Mouse (Mus musculus) induced T-regulatory cell, adult 2 months (primary cell): ENCODE results near the gene Mrpl36.
A peak's percentile ranks its signal among the peaks of the same experiment; 100 is the strongest.

Experiments
- DNase-seq: peaks from one replicate; pipeline ENCODE4 v3.0.0-alpha.2; 2012; ENCODE audit warnings: low read depth

The Mrpl36 gene

DNA sequence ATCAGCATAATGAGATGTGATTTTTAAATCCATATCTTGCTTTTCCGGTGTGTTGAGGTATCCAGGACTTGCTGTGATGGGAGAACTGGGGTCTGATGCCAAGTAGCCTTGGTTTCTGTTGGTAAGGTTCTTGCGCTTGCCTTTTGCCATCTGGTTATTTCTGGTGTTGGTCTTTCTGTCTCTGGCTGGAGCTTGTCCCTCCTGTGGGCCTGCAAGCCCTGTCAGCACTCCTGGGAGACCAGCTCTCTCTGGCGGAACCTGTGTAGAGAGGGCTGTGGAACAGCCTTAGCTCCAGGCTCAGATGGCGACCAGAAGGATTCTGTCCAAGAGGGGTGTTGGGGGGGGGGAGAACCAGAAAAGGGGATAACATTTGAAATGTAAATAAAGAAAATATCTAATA, 18.4 kb downstream of the Mrpl36 start:
- DNase-seq = no peak

DNA sequence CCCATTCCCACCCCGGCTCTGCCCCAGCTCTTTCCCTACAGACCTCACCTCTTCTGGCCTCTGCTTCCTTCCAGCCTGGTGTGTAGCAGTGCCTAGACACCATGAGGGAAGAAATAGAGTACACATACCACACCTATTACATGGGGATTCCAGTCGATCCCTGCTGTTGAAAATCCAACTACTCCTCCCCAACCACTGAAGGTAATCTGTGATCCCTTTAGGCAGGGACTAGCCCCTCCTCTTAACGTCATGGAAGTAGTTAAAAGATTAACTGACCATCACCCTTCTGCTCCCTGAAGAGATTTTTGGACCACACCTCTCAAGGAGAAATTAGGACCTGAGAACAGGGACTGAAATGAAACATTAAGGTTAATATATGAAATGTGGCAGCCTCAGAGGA, 18.9 kb downstream of the Mrpl36 start:
- DNase-seq = no peak

DNA sequence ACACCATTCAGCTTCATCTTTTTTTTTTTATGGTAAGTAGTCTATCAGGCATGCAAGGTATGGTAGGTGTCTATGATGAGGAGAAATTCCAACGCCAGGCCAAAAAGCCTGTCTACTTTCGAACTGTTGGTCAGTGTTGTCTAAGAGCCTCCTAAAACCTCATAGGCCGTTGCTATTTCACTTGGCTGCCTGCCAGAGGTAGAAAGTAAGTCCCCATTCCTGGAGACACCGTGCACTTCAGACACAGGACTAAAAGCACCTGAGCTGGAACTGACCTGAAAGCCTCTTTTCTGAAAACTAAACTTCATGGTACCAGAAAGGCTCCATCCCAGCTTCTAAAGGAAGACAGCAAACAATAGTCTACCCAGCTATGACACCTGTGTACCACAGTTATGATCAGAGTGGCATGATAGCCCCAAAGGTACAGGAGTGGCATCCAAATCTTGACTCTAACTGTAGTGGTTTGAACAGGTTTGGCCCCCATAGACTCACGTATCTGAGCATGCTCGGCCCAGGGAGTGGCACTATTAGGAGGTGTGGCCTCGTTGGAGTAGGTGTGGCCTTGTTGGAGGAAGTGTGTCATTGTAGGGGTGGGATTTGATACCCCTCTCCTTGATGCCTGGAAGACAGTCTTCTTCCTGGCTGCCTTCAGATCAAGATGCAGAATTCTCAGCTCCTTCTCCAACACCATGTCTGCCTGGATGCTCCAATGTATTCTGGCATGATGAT, 19.8 kb downstream of the Mrpl36 start:
- DNase-seq = no peak

DNA sequence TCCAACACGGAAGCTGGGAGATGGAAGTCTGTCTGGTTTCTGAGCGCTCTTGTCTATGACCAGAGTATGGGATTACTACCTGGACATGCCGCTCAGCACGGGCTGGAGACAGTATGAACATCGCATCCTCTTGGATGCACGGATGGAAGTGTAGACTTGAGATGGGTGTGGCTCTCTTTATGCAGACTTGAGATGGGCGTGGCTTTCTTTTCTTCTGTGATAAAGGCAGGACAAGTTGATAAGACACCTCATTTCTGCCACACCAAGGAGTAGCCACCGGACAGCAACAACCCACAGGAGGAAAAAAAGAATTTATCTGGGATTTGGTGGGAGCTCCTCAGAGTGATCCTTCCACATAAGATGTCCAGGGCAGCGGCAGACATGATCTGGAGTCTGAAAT, 22.4 kb downstream of the Mrpl36 start:
- no peak for DNase-seq

DNA sequence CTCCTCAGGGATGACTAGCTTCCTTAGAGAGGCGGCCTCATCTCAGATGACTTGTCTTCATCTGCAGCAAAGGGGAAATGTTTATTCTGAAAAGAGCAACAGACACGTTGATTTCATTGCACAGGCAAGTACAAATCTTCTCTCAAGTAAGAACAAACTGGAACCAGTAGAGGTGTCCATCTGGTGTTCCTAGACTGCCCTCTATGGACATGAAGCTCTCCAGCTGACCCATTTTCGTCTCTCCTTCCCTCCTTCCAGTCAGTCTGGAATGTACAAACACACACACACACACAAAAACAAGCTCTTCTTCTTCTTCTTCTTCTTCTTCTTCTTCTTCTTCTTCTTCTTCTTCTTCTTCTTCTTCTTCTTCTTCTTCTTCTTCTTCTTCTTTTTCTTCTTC, 23.6 kb downstream of the Mrpl36 start:
- no peak for DNase-seq

DNA sequence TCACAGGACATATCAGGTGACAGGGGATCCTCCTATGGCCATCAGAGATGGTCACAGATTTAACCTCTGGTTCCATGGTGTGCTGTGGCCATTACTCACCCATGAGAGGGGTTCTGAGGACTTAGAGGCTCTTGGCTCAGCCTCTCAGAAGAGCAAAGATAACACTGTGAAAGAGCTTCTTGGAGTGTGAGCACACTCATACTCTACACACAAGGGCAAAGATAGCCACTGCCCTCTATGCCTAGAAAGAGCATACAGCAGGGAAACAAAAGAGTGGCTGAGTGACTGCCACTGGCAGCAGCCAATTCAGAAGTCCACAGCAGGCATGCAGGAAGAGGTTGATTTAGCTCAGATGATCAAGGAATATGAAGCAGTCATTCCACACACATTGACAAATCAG, 24.2 kb downstream of the Mrpl36 start:
- DNase-seq = no peak

DNA sequence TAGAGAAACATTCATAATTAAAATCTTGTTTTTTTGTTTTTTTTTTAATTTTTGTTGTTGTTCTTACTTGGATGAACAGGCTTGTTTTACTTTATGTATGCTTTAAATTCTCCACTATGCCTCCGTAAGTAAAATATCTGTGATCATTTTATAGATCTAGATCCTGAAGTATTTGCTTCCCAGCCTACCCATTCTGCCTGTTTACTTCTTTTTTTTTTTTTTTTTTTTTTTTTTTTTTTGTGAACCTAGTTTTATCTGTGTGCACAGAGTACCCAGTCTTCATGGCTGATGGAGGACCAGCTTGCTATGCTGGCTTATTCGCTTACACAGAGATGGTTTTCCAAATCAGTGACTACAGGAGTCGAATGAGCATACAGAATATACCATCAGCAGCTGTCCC, 28.8 kb downstream of the Mrpl36 start:
- no peak for DNase-seq

DNA sequence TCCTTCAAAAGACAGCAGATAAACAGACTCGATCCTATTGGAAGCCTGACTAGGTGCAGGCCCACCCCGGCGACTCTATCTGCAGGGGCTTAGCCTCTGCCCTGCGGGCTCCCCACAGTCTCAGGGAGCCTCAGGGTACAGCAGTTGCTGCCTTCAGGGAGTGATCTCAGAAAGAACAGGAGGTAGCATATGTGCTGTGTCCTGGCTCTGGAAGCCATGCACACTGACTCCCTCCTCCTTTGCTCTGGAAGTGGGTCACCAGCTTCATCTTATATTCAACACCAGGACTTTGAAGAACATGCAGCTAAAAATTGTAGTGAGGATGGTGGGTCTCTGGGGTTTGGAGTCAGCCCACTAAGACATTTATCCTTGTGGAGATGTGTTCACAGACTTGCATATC, 45.1 kb downstream of the Mrpl36 start:
- no peak for DNase-seq

DNA sequence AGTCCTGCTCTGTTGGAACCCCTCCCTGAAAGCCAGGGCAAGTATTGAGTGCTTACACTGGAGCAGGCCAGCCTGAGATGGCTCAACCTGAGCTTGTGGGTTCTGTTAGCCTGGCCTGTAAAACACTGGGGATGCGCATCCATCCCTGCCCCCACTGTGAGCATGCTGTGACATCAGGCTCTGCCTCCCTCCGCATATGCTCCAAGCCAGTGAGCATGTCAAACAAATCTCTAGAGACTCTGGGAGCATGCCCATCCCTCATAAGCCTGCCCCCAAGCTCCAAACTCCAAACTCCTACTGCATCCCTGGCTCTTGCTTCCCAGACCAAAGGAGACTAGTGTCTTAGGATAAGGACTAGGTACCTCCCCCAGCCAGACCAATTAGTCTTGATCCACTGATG, 46.3 kb downstream of the Mrpl36 start:
- no peak for DNase-seq

DNA sequence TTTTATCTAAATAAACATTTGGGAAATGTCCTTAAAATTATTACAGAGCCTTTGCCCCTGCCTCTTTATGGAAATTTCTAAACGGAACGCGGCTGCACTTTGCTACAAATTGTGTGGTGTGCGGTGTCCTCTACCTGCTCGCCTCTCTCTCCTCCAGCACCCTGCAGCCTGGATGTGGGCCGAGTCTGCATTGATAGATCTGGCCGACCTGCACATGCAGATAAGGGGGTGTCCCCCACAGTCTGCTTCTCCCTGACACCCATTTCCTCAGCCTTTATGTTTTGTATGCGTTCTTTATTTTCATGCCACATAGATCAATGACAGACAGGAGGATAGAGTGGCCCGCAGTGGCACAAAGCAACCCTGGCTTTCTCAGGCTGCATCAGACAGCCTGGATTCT, 49.3 kb downstream of the Mrpl36 start:
- peak; percentile 9 for DNase-seq
